Mouse (Mus musculus) splenic B cell, adult 2 months (primary cell): ENCODE measurements at regions not wholly inside any gene's neighbourhood (a gene's known extent, or its start where the extent isn't known, plus 50 kb on each side); places are given as distances from the start of the nearest gene placed in this dataset.
"Not testable (repeated sequence)": the region's sequence is repeated elsewhere in the genome, so short reads cannot be mapped to it uniquely, and the experiment has no call there.

ENCODE experiments used
- DNase-seq: peaks from one replicate; pipeline ENCODE4 v3.0.0-alpha.2; 2011; ENCODE audit warnings: low read depth, low spot score
- H3K27me3 ChIP-seq: 2 replicates; pipeline ENCODE4 v1.6.1; 2012; ENCODE audit warnings: mild to moderate bottlenecking, low read length, moderate library complexity, mixed read lengths; ENCODE audit not compliant: control insufficient read depth, poor library complexity, insufficient read depth, severe bottlenecking
- H3K36me3 ChIP-seq: 2 replicates; pipeline ENCODE4 v1.6.1; 2012; ENCODE audit warnings: mild to moderate bottlenecking, low read length, moderate library complexity, mixed read lengths; ENCODE audit not compliant: control insufficient read depth, poor library complexity, insufficient read depth, severe bottlenecking

- no peaks in the 10 kb centered on the region for H3K27me3 ChIP-seq
- DNase-seq = no peak
- no peaks in the 10 kb centered on the region for H3K36me3 ChIP-seq
These were observed 56.5 kb upstream of the Pdk3 start for GRCm38 (mm10) chrX:93888480-93888879.

GRCm38 (mm10) chrX:93888966-93889365 lies 57.0 kb upstream of the Pdk3 start:
- no peak for DNase-seq
- Histone ChIP-seq H3K27me3 (no peaks in the 10 kb centered on the region), H3K36me3 (no peaks in the 10 kb centered on the region)

- DNase-seq = peak; percentile 76
- Histone ChIP-seq H3K36me3 (no peaks in the 10 kb centered on the region), H3K27me3 (no peaks in the 10 kb centered on the region)
These were observed 57.5 kb upstream of the Pdk3 start for GRCm38 (mm10) chrX:93889394-93890042.

- Histone ChIP-seq H3K36me3 (no peaks in the 10 kb centered on the region), H3K27me3 (no peaks in the 10 kb centered on the region)
- no peak for DNase-seq
These were observed 65.1 kb upstream of the Pdk3 start for GRCm38 (mm10) chrX:93896838-93897820.

GRCm38 (mm10) chrX:93903209-93903608 lies 65.2 kb upstream of the AU015836 start:
- no peaks in the 10 kb centered on the region for H3K36me3 ChIP-seq
- DNase-seq = no peak
- no peaks in the 10 kb centered on the region for H3K27me3 ChIP-seq

GRCm38 (mm10) chrX:93905531-93905930 lies 62.9 kb upstream of the AU015836 start:
- Histone ChIP-seq H3K27me3 (no peaks in the 10 kb centered on the region), H3K36me3 (no peaks in the 10 kb centered on the region)
- no peak for DNase-seq

GRCm38 (mm10) chrX:93911087-93911840 lies 57.2 kb upstream of the AU015836 start:
- DNase-seq = peak; percentile 55
- Histone ChIP-seq H3K27me3 (no peaks in the 10 kb centered on the region), H3K36me3 (no peaks in the 10 kb centered on the region)

- Histone ChIP-seq H3K36me3 (no peaks in the 10 kb centered on the region), H3K27me3 (no peaks in the 10 kb centered on the region)
- DNase-seq = no peak
These were observed 52.9 kb upstream of the AU015836 start for GRCm38 (mm10) chrX:93915548-93915947.

- not testable (repeated sequence) for H3K27me3 ChIP-seq, H3K36me3 ChIP-seq, DNase-seq
These were observed 51.1 kb upstream of the AU015836 start for GRCm38 (mm10) chrX:93917367-93917766.
